Comparison of ENCODE assay signal across 27 mouse cellular contexts in genomic region chr12:111970085-111970484, GRCm38 (mm10). TPM values are rescaled to one million over a fixed set of nuclear protein-coding genes. Genes with fewer than 3 reads are reported as not detected.
DNase-seq lines count a peak whose midpoint lies in the region; ATAC-seq and TF ChIP-seq lines count a peak whose summit lies in the region.
"Had no signal": no experiment of that assay in that cellular context is flagged by ENCODE, and none has a peak within 500 bp of the region (broad histone marks: within the 10 kb centered on the region; RNA-seq: fewer than 3 reads in every experiment).

No protein-coding gene starts in this region.

- no peak overlapping the region for H3K4me2 ChIP-seq in midbrain, embryonic 11.5 days
- no peak overlapping the region for H3K4me2 ChIP-seq in midbrain, embryonic 15.5 days

- H3K27ac ChIP-seq in midbrain, embryonic 11.5 days (ENCODE audit: low read depth, low read length) = no peak overlapping the region
- no peak overlapping the region for H3K27ac ChIP-seq in midbrain, embryonic 15.5 days
- no peak overlapping the region for H3K27ac ChIP-seq in testis, adult 2 months (ENCODE audit: control insufficient read depth, insufficient read depth, low read depth, low read length)
- H3K27ac ChIP-seq in MEL (ENCODE audit: control insufficient read depth, low read depth, low read length) = peak overlapping the region; percentile 68

- TF ChIP-seq EP300 in MEL (IDR thresholded peaks at IDR 0.05; ENCODE audit: low read depth in 1 of 2, low read length in 2 of 2) = peak; percentile 21 to 68; a peak in 3 of 4 replicates

- TF ChIP-seq POLR2A in testis, adult 2 months (IDR thresholded peaks at IDR 0.05; ENCODE audit: control insufficient read depth, low read depth, low read length) = no peak
- TF ChIP-seq POLR2A in MEL (IDR thresholded peaks at IDR 0.05; ENCODE audit: control insufficient read depth in 1 of 2, insufficient read depth in 1 of 2, low read depth in 1 of 2, low read length in 2 of 2, poor library complexity in 1 of 2) = no peak

- 82% methylated on average over 4 of the region's 4 CpGs for WGBS in midbrain, embryonic 11.5 days
- 82% methylated on average over 4 of the region's 4 CpGs for WGBS in midbrain, embryonic 15.5 days

- peaks cover 9% of the 10 kb centered on the region for H3K4me1 ChIP-seq in midbrain, embryonic 11.5 days (ENCODE audit: control insufficient read depth, insufficient read depth, low read length)
- H3K4me1 ChIP-seq in midbrain, embryonic 15.5 days = peaks cover 12% of the 10 kb centered on the region
- no peaks in the 10 kb centered on the region; the same call in 1 of the 2 replicates for H3K4me1 ChIP-seq in testis, adult 2 months (ENCODE audit: control insufficient read depth, insufficient read depth, low read length)
- H3K4me1 ChIP-seq in MEL (ENCODE audit: control insufficient read depth in 1 of 2, insufficient read depth in 2 of 2, low read length in 2 of 2) = peaks cover 5 to 16% of the 10 kb centered on the region in 2 experiments; a peak in 3 of 4 replicates

- H3K79me2 ChIP-seq in MEL (ENCODE audit: control insufficient read depth, insufficient read depth, low read length, poor library complexity) = peaks cover 44% of the 10 kb centered on the region

- H3K36me3 ChIP-seq in midbrain, embryonic 11.5 days (ENCODE audit: control insufficient read depth, insufficient read depth, low read length) = no peaks in the 10 kb centered on the region
- H3K36me3 ChIP-seq in midbrain, embryonic 15.5 days (replicated peaks) = no peaks in the 10 kb centered on the region
- H3K36me3 ChIP-seq in testis, adult 2 months (ENCODE audit: control insufficient read depth, insufficient read depth, low read length) = no peaks in the 10 kb centered on the region; the same call in 1 of the 2 replicates
- peaks cover 0 to 21% of the 10 kb centered on the region in 2 experiments; a peak in 2 of 4 replicates for H3K36me3 ChIP-seq in MEL (ENCODE audit: control insufficient read depth in 1 of 2, insufficient read depth in 2 of 2, low read length in 2 of 2)

- no peak for TF ChIP-seq RAD21 in MEL (IDR thresholded peaks at IDR 0.05; ENCODE audit: low read depth, low read length)

- TF ChIP-seq CTCF in testis, adult 2 months (IDR thresholded peaks at IDR 0.05; ENCODE audit: control insufficient read depth, insufficient read depth, insufficient replicate concordance, low read depth, low read length) = no peak
- no peak for TF ChIP-seq CTCF in MEL (IDR thresholded peaks at IDR 0.05 in 2 of 3, conservative IDR thresholded peaks at IDR 0.05 in 1 of 3; ENCODE audit: control insufficient read depth in 1 of 3, insufficient read depth in 1 of 3, low read depth in 2 of 3, low read length in 3 of 3, poor library complexity in 1 of 3, severe bottlenecking in 1 of 3)

- peak; percentile 53 for DNase-seq in midbrain, embryonic 11.5 days (ENCODE audit: low spot score, missing footprints)
- DNase-seq in testis, postnatal 14 days (ENCODE audit: low spot score) = no peak
- peak; percentile 51 for DNase-seq in MEL (ENCODE audit: low read depth, low spot score)
- DNase-seq in heart, postnatal 4 days = no peak
- DNase-seq: adrenal gland, adult 2 months; adrenal gland, adult 8-10 months; adrenal gland, postnatal 10 days; adrenal gland, postnatal 14 days; adrenal gland, postnatal 25 days; adrenal gland, postnatal 36 days; B cell, adult 2 months; cerebellum, adult 11 months; cerebellum, adult 11-12 months; cerebellum, adult 18-20 months; cerebellum, adult 2 months had no signal

- no peak overlapping the region for H3K9ac ChIP-seq in midbrain, embryonic 11.5 days (ENCODE audit: low read length)
- no peak overlapping the region for H3K9ac ChIP-seq in midbrain, embryonic 15.5 days
- H3K9ac ChIP-seq in MEL (ENCODE audit: control insufficient read depth, low read depth, low read length, poor library complexity, severe bottlenecking) = no peak overlapping the region

- no peak overlapping the region for H3K4me3 ChIP-seq in midbrain, embryonic 11.5 days (ENCODE audit: low read depth, low read length)
- H3K4me3 ChIP-seq in midbrain, embryonic 15.5 days = no peak overlapping the region
- H3K4me3 ChIP-seq in testis, adult 2 months (ENCODE audit: control insufficient read depth, low read depth, low read length) = peak overlapping the region; percentile 83
- H3K4me3 ChIP-seq in MEL (ENCODE audit: control insufficient read depth in 1 of 2, insufficient read depth in 1 of 2, low read depth in 2 of 2, low read length in 2 of 2) = no peak overlapping the region

- H3K27me3 ChIP-seq in midbrain, embryonic 11.5 days (ENCODE audit: control insufficient read depth, insufficient read depth, low read length) = no peaks in the 10 kb centered on the region
- no peaks in the 10 kb centered on the region for H3K27me3 ChIP-seq in midbrain, embryonic 15.5 days (replicated peaks)
- H3K27me3 ChIP-seq in testis, adult 2 months (ENCODE audit: control insufficient read depth, insufficient read depth, low read length) = no peaks in the 10 kb centered on the region
- H3K27me3 ChIP-seq in MEL (ENCODE audit: control insufficient read depth in 1 of 2, insufficient read depth in 2 of 2, low read length in 2 of 2) = no peaks in the 10 kb centered on the region

- no peak for ATAC-seq in midbrain, embryonic 11.5 days (ENCODE audit: low FRiP score)
- no peak for ATAC-seq in midbrain, embryonic 15.5 days (replicated peaks)
- ATAC-seq: activated CD4-positive, CD25-positive, alpha-beta regulatory T cell, adult 4 months; CD4-positive, CD25-positive, alpha-beta regulatory T cell, adult 4 months; Patski had no signal

- H3K9me3 ChIP-seq in midbrain, embryonic 11.5 days (ENCODE audit: control insufficient read depth, low read length) = no peaks in the 10 kb centered on the region
- H3K9me3 ChIP-seq in midbrain, embryonic 15.5 days = no peaks in the 10 kb centered on the region
- H3K9me3 ChIP-seq in MEL (replicated peaks; ENCODE audit: insufficient read depth, low read length) = no peaks in the 10 kb centered on the region

TF ChIP-seq in MEL, 35 proteins besides CTCF, POLR2A, EP300 and RAD21 (continues in another document):
- no peak for TF ChIP-seq USF2 (IDR thresholded peaks at IDR 0.05; ENCODE audit: borderline replicate concordance in 1 of 2, insufficient read depth in 1 of 2, low read depth in 1 of 2, low read length in 2 of 2)
- no peak for TF ChIP-seq SIN3A (IDR thresholded peaks at IDR 0.05; ENCODE audit: low read length)
- TF ChIP-seq ETS1 (IDR thresholded peaks at IDR 0.05; ENCODE audit: low read depth, low read length) = no peak; the same call in none of the 2 replicates
- TF ChIP-seq MAZ (IDR thresholded peaks at IDR 0.05; ENCODE audit: low read depth, low read length) = no peak
- no peak for TF ChIP-seq MAX (IDR thresholded peaks at IDR 0.05; ENCODE audit: low read length)
- no peak for TF ChIP-seq CHD1 (IDR thresholded peaks at IDR 0.05; ENCODE audit: low read depth, low read length)
- TF ChIP-seq JUND (IDR thresholded peaks at IDR 0.05; ENCODE audit: low read depth, low read length) = no peak
- TF ChIP-seq MAFK (IDR thresholded peaks at IDR 0.05; ENCODE audit: borderline replicate concordance, low read depth, low read length) = no peak
- no peak for TF ChIP-seq ELF1 (IDR thresholded peaks at IDR 0.05; ENCODE audit: low read depth, low read length)
- TF ChIP-seq ZC3H11A (IDR thresholded peaks at IDR 0.05; ENCODE audit: low read depth, low read length) = no peak
- TF ChIP-seq TAL1 (IDR thresholded peaks at IDR 0.05; ENCODE audit: low read length) = no peak
- TF ChIP-seq POLR2AphosphoS5 (IDR thresholded peaks at IDR 0.05; ENCODE audit: borderline replicate concordance, low read depth, low read length) = no peak
- TF ChIP-seq BHLHE40 (IDR thresholded peaks at IDR 0.05; ENCODE audit: borderline replicate concordance, low read depth, low read length) = peak; percentile 23; the same call in 1 of the 2 replicates
- TF ChIP-seq GATA1 (IDR thresholded peaks at IDR 0.05; ENCODE audit: low read depth, low read length) = peak; percentile 72
- peak; percentile 28; the same call in 1 of the 2 replicates for TF ChIP-seq RCOR1 (IDR thresholded peaks at IDR 0.05; ENCODE audit: low read depth, low read length)
- peak; percentile 53 for TF ChIP-seq TCF12 (IDR thresholded peaks at IDR 0.05; ENCODE audit: low read depth, low read length)
- TF ChIP-seq HCFC1 (IDR thresholded peaks at IDR 0.05; ENCODE audit: low read depth, low read length) = no peak
- no peak; the same call in 1 of the 2 replicates for TF ChIP-seq MYB (IDR thresholded peaks at IDR 0.05; ENCODE audit: low read depth, low read length)
- no peak for TF ChIP-seq ZNF384 (IDR thresholded peaks at IDR 0.05; ENCODE audit: low read depth, low read length)
- no peak for TF ChIP-seq E2F4 (IDR thresholded peaks at IDR 0.05; ENCODE audit: borderline replicate concordance, low read depth, low read length)

RNA-seq across cellular contexts. Expression of gene Tdrd9, which starts 1.3 kb away (rescaled TPM):
- polyA plus RNA-seq in midbrain, embryonic 11.5 days (2014; fragmentation: Nextera tagmentation; extraction: Ambion mirVana) = 0.87 and 1.4 TPM in 2 replicates
- 0.28 and 0.42 TPM in 2 replicates for polyA plus RNA-seq in midbrain, embryonic 15.5 days (2015; fragmentation: Nextera tagmentation; extraction: Ambion mirVana)
- 48.9 and 54.7 TPM in 2 replicates for polyA plus RNA-seq in testis, adult 2 months (2012; rRNA removed)
- 24.5 and 46.5 TPM in 2 replicates for total RNA-seq in MEL (2012; rRNA removed)
- polyA plus RNA-seq in MEL (2012; ENCODE audit: insufficient read depth in 1 of 2, insufficient read length in 2 of 2, low read depth in 1 of 2, low replicate concordance in 2 of 2, missing spikeins in 1 of 2) = 10 to 100 TPM in 1 of 2 experiments, not detected in 1; 28.9 TPM
- total RNA-seq in heart, postnatal 4 days (2021) = under 1 TPM; 0.33 to 0.50 TPM
- total RNA-seq: adrenal gland, postnatal 14 days; adrenal gland, postnatal 25 days; CH12.LX had no signal
- polyA plus RNA-seq: activated CD4-positive, CD25-positive, alpha-beta regulatory T cell, adult 4 months; adrenal gland, adult 2 months; CD4-positive, CD25-positive, alpha-beta regulatory T cell, adult 4 months; G1E had no signal

RNA-seq across cellular contexts. Expression of gene Atp5mpl, which starts 3.3 kb away (rescaled TPM):
- polyA plus RNA-seq in midbrain, embryonic 11.5 days (2014; fragmentation: Nextera tagmentation; extraction: Ambion mirVana) = 565 and 627 TPM in 2 replicates
- 664 and 669 TPM in 2 replicates for polyA plus RNA-seq in midbrain, embryonic 15.5 days (2015; fragmentation: Nextera tagmentation; extraction: Ambion mirVana)
- polyA plus RNA-seq in testis, adult 2 months (2012; rRNA removed) = 83.3 and 94.8 TPM in 2 replicates
- total RNA-seq in MEL (2012; rRNA removed) = 461 and 487 TPM in 2 replicates
- polyA plus RNA-seq in MEL (2012; ENCODE audit: insufficient read depth in 1 of 2, insufficient read length in 2 of 2, low read depth in 1 of 2, low replicate concordance in 2 of 2, missing spikeins in 1 of 2) = 1,000 to 10,000 TPM in 1 of 2 experiments, 100 to 1,000 TPM in 1; 224 to 1,158 TPM
- 1,000 to 10,000 TPM; 1,243 to 1,298 TPM for total RNA-seq in heart, postnatal 4 days (2021)

RNA-seq across cellular contexts. Expression of gene Rd3l, which starts 11.0 kb away (rescaled TPM):
- not detected in 2 replicates for polyA plus RNA-seq in midbrain, embryonic 11.5 days (2014; fragmentation: Nextera tagmentation; extraction: Ambion mirVana)
- polyA plus RNA-seq in midbrain, embryonic 15.5 days (2015; fragmentation: Nextera tagmentation; extraction: Ambion mirVana) = not detected in 2 replicates
- polyA plus RNA-seq in testis, adult 2 months (2012; rRNA removed) = not detected in 2 replicates
- total RNA-seq in MEL (2012; rRNA removed) = 0.08 TPM in 1 of 2 replicates, not detected in the other
- not detected for polyA plus RNA-seq in MEL (2012; ENCODE audit: insufficient read depth in 1 of 2, insufficient read length in 2 of 2, low read depth in 1 of 2, low replicate concordance in 2 of 2, missing spikeins in 1 of 2)
- total RNA-seq in heart, postnatal 4 days (2021) = under 1 TPM; 0.29 to 0.90 TPM
- total RNA-seq: adrenal gland, adult 18-20 months; adrenal gland, adult 2 months; adrenal gland, adult 8-10 months; adrenal gland, postnatal 10 days; adrenal gland, postnatal 14 days; adrenal gland, postnatal 25 days; adrenal gland, postnatal 36 days; adrenal gland, postnatal 4 days; CH12.LX; ES-E14 had no signal
- polyA plus RNA-seq: activated CD4-positive, CD25-positive, alpha-beta regulatory T cell, adult 4 months; adrenal gland, adult 2 months; brain, embryonic 14.5 days; C2C12; CD4-positive, CD25-positive, alpha-beta regulatory T cell, adult 4 months; G1E; Patski had no signal

Comparison
In these comparisons a context has a peak if more than half of its experiments do, and no peak if none do; other contexts are left out.
1. DNase-seq: peak in midbrain, embryonic 11.5 days (single experiment) and MEL (single experiment); none in testis, postnatal 14 days (single experiment) and heart, postnatal 4 days (single experiment).